Mouse (Mus musculus) cerebellum, adult 2 months (tissue): ENCODE results near the gene Slc25a25.

Experiments
- CTCF ChIP-seq: fragments of 200-500 bp; IDR thresholded peaks from 2 replicates; pipeline ENCODE4 v1.5.1; 2011; ENCODE audit warnings: low read depth, mild to moderate bottlenecking, control low read depth, low read length, moderate library complexity, borderline replicate concordance; ENCODE audit not compliant: insufficient read depth
- POLR2A ChIP-seq: fragments of 200-500 bp; IDR thresholded peaks from 2 replicates; pipeline ENCODE4 v1.6.1; 2011; ENCODE audit warnings: low read length, control low read depth, borderline replicate concordance; ENCODE audit not compliant: insufficient read depth

GRCm38 (mm10) chr2:32407144-32407824 lies 44.0 kb downstream of the Slc25a25 start:
- TF ChIP-seq CTCF: no peak
- TF ChIP-seq POLR2A: no peak
